Mouse (Mus musculus): Measurements from ENCODE around the gene Lag3.

DNA sequence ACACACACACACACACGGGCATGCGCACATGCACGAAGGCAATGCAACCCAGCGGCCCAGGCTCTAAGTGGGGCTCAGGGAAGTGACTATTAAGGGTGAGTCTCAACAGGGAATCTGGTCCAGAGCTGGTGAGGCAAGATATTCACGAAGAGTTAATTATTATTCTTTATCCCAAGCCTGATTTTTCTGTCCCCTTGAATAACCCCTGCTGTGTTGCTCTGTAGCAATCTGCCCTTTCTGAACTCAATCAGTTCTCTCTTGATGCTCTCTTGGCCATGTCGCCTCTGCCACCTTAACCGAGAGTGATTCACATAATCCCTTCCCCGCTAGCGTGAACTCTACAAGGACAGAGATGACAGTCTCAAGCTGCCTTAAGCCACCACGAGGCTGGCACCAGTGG, 28.2 kb downstream of the Lag3 start:
- TF ChIP-seq POLR2A (IDR thresholded peaks at IDR 0.05; ENCODE audit: borderline replicate concordance, extremely low read depth, low read depth, low read length) (no peak), CTCF (IDR thresholded peaks at IDR 0.05; ENCODE audit: insufficient read depth, low read length) (no peak)
